Mouse (Mus musculus) kidney, adult 2 months (tissue): ENCODE data around the gene Dpm1. TPM values are rescaled to one million over a fixed set of nuclear protein-coding genes. Genes with fewer than 3 reads are reported as not detected.

Experiments used
- DNase-seq: peaks from one replicate; pipeline ENCODE4 v3.0.0; 2021
- H3K27ac ChIP-seq: fragments of 200-500 bp; 2 replicates; pipeline ENCODE4 v1.5.1; 2012; ENCODE audit warnings: low read depth, low read length, control low read depth, inconsistent platforms; ENCODE audit not compliant: insufficient read depth
- H3K27me3 ChIP-seq: fragments of 200-500 bp; replicated peaks from 2 replicates; pipeline ENCODE4 v1.6.1; 2012; ENCODE audit warnings: mild to moderate bottlenecking, moderate library complexity, low read length, inconsistent platforms; ENCODE audit not compliant: control insufficient read depth, insufficient read depth
- H3K36me3 ChIP-seq: fragments of 200-500 bp; 2 replicates; pipeline ENCODE4 v1.6.1; 2012; ENCODE audit warnings: mild to moderate bottlenecking, moderate library complexity, low read length, inconsistent platforms; ENCODE audit not compliant: control insufficient read depth, insufficient read depth
- H3K4me1 ChIP-seq: fragments of 200-500 bp; 2 replicates; pipeline ENCODE4 v1.6.1; 2011; ENCODE audit warnings: low read length; ENCODE audit not compliant: control insufficient read depth, insufficient read depth
- H3K4me3 ChIP-seq: fragments of 200-500 bp; 2 replicates; pipeline ENCODE4 v1.5.1; 2011; ENCODE audit warnings: mild to moderate bottlenecking, low read depth, low read length, control low read depth; ENCODE audit not compliant: insufficient read depth
- CTCF ChIP-seq: fragments of 200-500 bp; conservative IDR thresholded peaks from 2 replicates; pipeline ENCODE4 v1.5.1; 2011; ENCODE audit warnings: low read depth, mild to moderate bottlenecking, control low read depth, low read length, moderate library complexity, mixed read lengths; ENCODE audit not compliant: insufficient read depth, insufficient read length
- POLR2A ChIP-seq: fragments of 200-500 bp; IDR thresholded peaks from one replicate; pipeline ENCODE4 v1.6.1; 2011; ENCODE audit warnings: low read depth, low read length, control low read depth
- WGBS: fragments of 180-500 bp; shearing (Covaris S2); methylation state at CpG from one replicate; pipeline ENCODE4 v1.1.7; 2018; 5-methylcytosine and 5-hydroxymethylcytosine counted together
- polyA plus RNA-seq: library from polyadenylated mRNA; depleted of rRNA; stranded (reverse); fragments of >200 nt; gene quantifications from 2 replicates; pipeline ENCODE4 v1.2.3, GENCODE M21; 2012; rRNA removed

The Dpm1 gene
- polyA plus RNA-seq, result 35.8 and 36.6 TPM in 2 replicates

- H3K36me3 ChIP-seq, result no peaks in the 10 kb centered on the region; the same call in 1 of the 2 replicates
- peak within 1 kb of the TSS; percentile 95 for H3K27ac ChIP-seq
- peak within 1 kb of the TSS; percentile 63 for H3K4me3 ChIP-seq
- WGBS, result under 1% methylated on average over 73 of the region's 73 CpGs
- peaks cover 17% of the 10 kb centered on the region for H3K4me1 ChIP-seq
- peak; percentile 92 for DNase-seq
- no peaks in the 10 kb centered on the region for H3K27me3 ChIP-seq
- peak; percentile 69 for TF ChIP-seq POLR2A
- no peak for TF ChIP-seq CTCF
These were observed at the start of gene Dpm1, which contains the start of the genes Gm20716 and Mocs3 for GRCm38 (mm10) chr2:168230026-168230728. TSS of gene Dpm1 (minus strand) at chr2:168230591. TSS of gene Gm20716 (minus strand) at chr2:168230364. TSS of gene Mocs3 (plus strand) at chr2:168230622.

- 12% methylated on average over 11 of the region's 11 CpGs for WGBS
- no peaks in the 10 kb centered on the region for H3K36me3 ChIP-seq
- no peak overlapping the region for H3K4me3 ChIP-seq
- H3K27ac ChIP-seq, result no peak overlapping the region
- H3K27me3 ChIP-seq, result no peaks in the 10 kb centered on the region
- TF ChIP-seq CTCF (peak; percentile 74), POLR2A (no peak)
- peak; percentile 55 for DNase-seq
- H3K4me1 ChIP-seq, result no peaks in the 10 kb centered on the region
These were observed 44.1 kb upstream of the Dpm1 start for GRCm38 (mm10) chr2:168274374-168274935.

- Histone ChIP-seq H3K27ac (no peak overlapping the region), H3K36me3 (no peaks in the 10 kb centered on the region), H3K27me3 (no peaks in the 10 kb centered on the region), H3K4me3 (no peak overlapping the region), H3K4me1 (no peaks in the 10 kb centered on the region)
- TF ChIP-seq CTCF (no peak), POLR2A (no peak)
- DNase-seq, result no peak
- 59% methylated on average over 9 of the region's 9 CpGs for whole genome bisulfite sequencing
These were observed 43.0 kb upstream of the Dpm1 start for GRCm38 (mm10) chr2:168273387-168273786.

DNA sequence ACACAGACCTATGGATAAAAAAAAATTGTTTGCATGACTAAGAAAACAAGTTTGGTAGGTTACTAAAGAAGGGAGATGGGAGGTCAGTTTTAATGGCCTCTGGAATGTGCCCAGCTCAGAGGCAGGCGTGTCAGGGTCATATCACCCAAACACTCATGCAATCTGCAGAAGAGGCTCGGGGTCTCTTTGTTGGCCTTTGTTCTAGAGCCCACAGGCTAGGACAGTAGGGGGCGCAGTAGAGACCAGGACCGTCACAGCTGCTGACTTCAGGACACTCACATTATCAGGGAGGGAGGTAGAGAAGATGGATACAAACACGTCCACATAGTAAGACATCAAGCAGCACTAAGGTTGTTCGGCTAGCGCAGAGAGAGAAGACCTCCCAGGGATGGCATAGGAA is 37.6 kb upstream of the Dpm1 start:
- peak; percentile 19 for DNase-seq
- 44% methylated on average over 7 of the region's 7 CpGs for WGBS

GRCm38 (mm10) chr2:168260900-168261299 is 30.5 kb upstream of the Dpm1 start:
- H3K4me3 ChIP-seq, result no peak overlapping the region
- no peak overlapping the region for H3K27ac ChIP-seq
- TF ChIP-seq POLR2A (no peak), CTCF (no peak)
- H3K27me3 ChIP-seq, result no peaks in the 10 kb centered on the region
- H3K36me3 ChIP-seq, result no peaks in the 10 kb centered on the region
- H3K4me1 ChIP-seq, result no peaks in the 10 kb centered on the region
- DNase-seq, result no peak
- 95% methylated on average over 10 of the region's 10 CpGs for WGBS

More for the DNA sequence above, 37.6 kb upstream of the Dpm1 start:
- Histone ChIP-seq H3K27me3 (no peaks in the 10 kb centered on the region), H3K36me3 (no peaks in the 10 kb centered on the region), H3K4me3 (no peak overlapping the region), H3K27ac (no peak overlapping the region), H3K4me1 (no peaks in the 10 kb centered on the region)
- TF ChIP-seq POLR2A (no peak), CTCF (peak; percentile 44)

- no peak overlapping the region for H3K4me3 ChIP-seq
- TF ChIP-seq POLR2A (no peak), CTCF (no peak)
- H3K36me3 ChIP-seq, result no peaks in the 10 kb centered on the region
- H3K27ac ChIP-seq, result no peak overlapping the region
- 78% methylated on average over 3 of the region's 3 CpGs for WGBS
- no peaks in the 10 kb centered on the region for H3K27me3 ChIP-seq
- no peak for DNase-seq
- H3K4me1 ChIP-seq, result no peaks in the 10 kb centered on the region
These were observed 29.7 kb upstream of the Dpm1 start for GRCm38 (mm10) chr2:168260124-168260523.

DNA sequence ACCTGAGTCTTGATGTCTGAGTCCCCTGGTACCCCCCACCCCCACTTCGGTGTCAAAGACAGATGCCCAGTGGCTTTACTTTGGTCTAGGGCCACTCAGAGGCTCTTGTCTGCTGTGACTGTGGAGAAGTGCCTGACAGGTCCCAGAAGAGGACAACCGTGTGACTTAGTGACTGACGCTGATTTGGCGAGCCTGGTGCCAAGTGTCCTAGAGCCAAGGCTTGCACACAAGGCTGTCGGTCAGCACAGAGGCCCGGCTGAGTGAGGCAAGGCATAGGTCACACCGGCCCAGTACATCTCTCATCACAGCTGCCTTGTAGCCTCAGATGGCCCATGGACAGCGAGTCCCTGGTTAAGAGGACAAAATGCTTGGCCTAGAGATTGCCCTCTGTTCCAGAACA is 28.7 kb upstream of the Dpm1 start:
- no peak overlapping the region for H3K4me3 ChIP-seq
- 80% methylated on average over 8 of the region's 8 CpGs for WGBS
- H3K36me3 ChIP-seq, result no peaks in the 10 kb centered on the region
- no peaks in the 10 kb centered on the region for H3K4me1 ChIP-seq
- no peak overlapping the region for H3K27ac ChIP-seq
- no peaks in the 10 kb centered on the region for H3K27me3 ChIP-seq
- TF ChIP-seq CTCF (no peak), POLR2A (no peak)
- DNase-seq, result peak; percentile 26
